Mouse (Mus musculus): Measurements from ENCODE around the gene Rrp12.

DNA sequence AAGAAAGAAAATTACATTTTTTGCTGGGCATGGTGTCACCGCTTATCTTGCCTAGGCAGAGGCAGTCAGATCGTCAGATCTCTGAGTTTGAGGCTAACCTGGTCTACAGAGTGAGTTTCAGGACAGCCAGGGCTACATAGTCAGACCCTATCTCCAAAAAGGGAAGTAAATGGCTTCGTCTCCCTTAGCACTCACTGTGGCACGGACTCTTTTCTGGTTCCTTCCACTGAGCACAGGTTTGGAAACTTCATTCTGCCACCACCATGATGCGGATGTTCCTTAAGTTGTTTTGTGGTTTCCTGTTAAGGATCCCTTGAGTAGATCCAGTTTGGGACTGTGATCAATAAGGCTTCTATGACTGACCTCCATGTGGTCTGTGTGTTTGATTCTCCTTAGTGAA is 71.0 kb downstream of the Rrp12 start:
- TF ChIP-seq CTCF (IDR thresholded peaks at IDR 0.05), result no peak
- TF ChIP-seq EP300 (IDR thresholded peaks at IDR 0.05; ENCODE audit: insufficient read depth, low read depth, low read length), result no peak
